Mouse (Mus musculus) embryonic facial prominence, embryonic 13.5 days (tissue): Measurements from ENCODE around the gene Nutm2. TPM values are rescaled to one million over a fixed set of nuclear protein-coding genes. Genes with fewer than 3 reads are reported as not detected.
"Not testable (repeated sequence)": the region's sequence is repeated elsewhere in the genome, so short reads cannot be mapped to it uniquely, and the experiment has no call there.

Source experiments
- ATAC-seq: fragments of 200-750 bp; cut with Nextera tagmentation; 2 replicates; pipeline ENCODE4 v1.8.0; 2017; ENCODE audit warnings: low read depth; ENCODE audit not compliant: insufficient number of reproducible peaks, insufficient read depth, low FRiP score, low TSS enrichment
- H3K27ac ChIP-seq: fragments of 300-500 bp; sonication (generic); 2 replicates; pipeline ENCODE4 v1.5.1; 2015; ENCODE audit warnings: moderate library complexity, mild to moderate bottlenecking, inconsistent platforms
- H3K27me3 ChIP-seq: fragments of 300-500 bp; sonication (generic); 2 replicates; pipeline ENCODE4 v1.6.1; 2015; ENCODE audit warnings: mild to moderate bottlenecking, inconsistent platforms
- H3K36me3 ChIP-seq: fragments of 300-500 bp; sonication (generic); 2 replicates; pipeline ENCODE4 v1.6.1; 2015; ENCODE audit warnings: mild to moderate bottlenecking, inconsistent platforms
- H3K4me1 ChIP-seq: fragments of 300-500 bp; sonication (generic); 2 replicates; pipeline ENCODE4 v1.6.1; 2015; ENCODE audit warnings: inconsistent platforms
- H3K4me2 ChIP-seq: fragments of 300-500 bp; sonication (generic); 2 replicates; pipeline ENCODE4 v1.6.1; 2015; ENCODE audit warnings: moderate library complexity, mild to moderate bottlenecking, inconsistent platforms
- H3K4me3 ChIP-seq: fragments of 300-500 bp; sonication (generic); 2 replicates; pipeline ENCODE4 v1.5.1; 2015; ENCODE audit warnings: mild to moderate bottlenecking, inconsistent platforms
- H3K9ac ChIP-seq: fragments of 300-500 bp; sonication (generic); 2 replicates; pipeline ENCODE4 v1.6.1; 2015; ENCODE audit warnings: mild to moderate bottlenecking, inconsistent platforms
- H3K9me3 ChIP-seq: fragments of 300-500 bp; sonication (generic); 2 replicates; pipeline ENCODE4 v1.6.1; 2016; ENCODE audit warnings: inconsistent platforms
- WGBS: fragments of 180-500 bp; shearing (Covaris S2); methylation state at CpG from one replicate; pipeline ENCODE4 v1.1.7; 2015; ENCODE audit warnings: mixed read lengths; 5-methylcytosine and 5-hydroxymethylcytosine counted together
- polyA plus RNA-seq: library from polyadenylated mRNA; unstranded; fragments of >200 nt; fragmentation: Nextera tagmentation; extraction: Ambion mirVana; gene quantifications from 2 replicates; pipeline ENCODE4 v1.2.1, GENCODE M21; 2015

Nutm2 gene
- polyA plus RNA-seq, 1 experiment from 2014 or later = not detected

DNA sequence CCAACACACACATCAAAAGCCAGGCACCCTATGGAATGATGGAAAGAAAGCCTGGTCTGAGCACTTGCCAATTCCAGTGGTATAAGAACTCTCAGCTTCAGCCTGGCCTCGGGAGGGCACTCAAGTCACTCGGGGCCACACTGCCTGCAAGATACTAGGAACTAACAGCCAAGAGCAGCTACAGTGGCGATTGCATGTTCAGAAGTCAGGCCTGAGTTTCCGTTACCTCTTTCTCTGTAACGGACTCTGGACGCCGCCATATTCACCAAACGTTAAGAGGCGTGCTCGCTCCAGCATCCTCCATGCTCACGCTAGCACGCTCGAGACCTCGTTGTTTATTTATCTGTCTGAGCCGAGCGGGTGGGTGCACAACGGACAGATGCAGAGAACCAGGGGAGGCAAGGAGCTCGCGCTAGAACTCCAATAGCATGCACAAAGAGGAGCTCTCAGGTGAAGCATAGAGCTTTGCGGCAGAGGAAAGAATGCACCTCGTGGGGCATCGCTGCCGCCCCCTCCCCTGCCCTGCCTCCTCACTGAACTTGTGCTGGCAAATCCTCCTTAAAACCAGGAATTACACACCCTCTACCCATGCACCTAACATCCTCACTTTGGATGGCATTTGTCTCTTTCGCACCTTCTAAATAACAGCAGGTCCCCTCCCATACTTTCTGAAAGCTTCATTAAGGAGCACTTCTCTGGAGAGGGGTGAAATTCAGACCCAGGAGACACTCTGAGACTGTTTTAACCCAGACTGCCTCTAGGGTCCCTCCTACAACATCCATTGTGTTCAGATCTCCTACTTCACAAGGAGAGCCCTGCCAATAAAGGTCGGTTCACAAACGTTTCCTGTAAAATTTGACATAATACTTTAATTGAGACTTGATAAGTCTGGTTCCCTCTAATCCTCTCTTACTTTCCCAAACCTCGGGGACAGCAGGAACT, 2.2 kb upstream of the Nutm2 start:
- H3K27ac ChIP-seq = no peak overlapping the region
- H3K27me3 ChIP-seq = no peaks in the 10 kb centered on the region
- peak overlapping the region; percentile 30 for H3K4me3 ChIP-seq
- ATAC-seq = no peak
- 0 out of 2 replicates have a peak overlapping the region, but pooled peaks have one; percentile 11 for H3K9ac ChIP-seq
- no peaks in the 10 kb centered on the region for H3K4me1 ChIP-seq
- H3K4me2 ChIP-seq = peak overlapping the region; percentile 56
- WGBS = 41% methylated on average over 27 of the region's 27 CpGs
- H3K9me3 ChIP-seq = no peaks in the 10 kb centered on the region
- no peaks in the 10 kb centered on the region for H3K36me3 ChIP-seq

DNA sequence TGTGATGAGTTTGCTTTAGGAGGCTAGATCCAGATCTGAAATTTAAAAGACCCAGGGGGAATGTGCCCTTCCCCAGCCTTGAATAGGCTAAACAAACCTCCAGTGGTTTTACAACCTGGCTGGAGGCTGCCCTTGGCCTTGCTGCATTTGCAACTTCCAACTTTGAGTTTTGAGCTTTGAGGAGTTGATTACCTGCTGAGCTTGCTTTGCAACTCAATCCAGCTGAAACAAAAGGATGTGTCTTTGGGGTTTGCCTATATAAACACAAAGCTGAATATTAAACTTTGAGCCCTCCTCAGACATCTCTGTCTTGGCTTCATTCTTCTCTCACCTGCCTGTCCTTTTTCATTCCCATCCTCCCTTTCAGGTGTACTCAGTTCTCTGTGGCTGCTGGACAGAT, 21.4 kb downstream of the Nutm2 start:
- not testable (repeated sequence) for H3K36me3 ChIP-seq, H3K4me2 ChIP-seq, H3K27me3 ChIP-seq, H3K4me1 ChIP-seq, H3K27ac ChIP-seq, ATAC-seq, H3K9ac ChIP-seq, H3K4me3 ChIP-seq, H3K9me3 ChIP-seq

DNA sequence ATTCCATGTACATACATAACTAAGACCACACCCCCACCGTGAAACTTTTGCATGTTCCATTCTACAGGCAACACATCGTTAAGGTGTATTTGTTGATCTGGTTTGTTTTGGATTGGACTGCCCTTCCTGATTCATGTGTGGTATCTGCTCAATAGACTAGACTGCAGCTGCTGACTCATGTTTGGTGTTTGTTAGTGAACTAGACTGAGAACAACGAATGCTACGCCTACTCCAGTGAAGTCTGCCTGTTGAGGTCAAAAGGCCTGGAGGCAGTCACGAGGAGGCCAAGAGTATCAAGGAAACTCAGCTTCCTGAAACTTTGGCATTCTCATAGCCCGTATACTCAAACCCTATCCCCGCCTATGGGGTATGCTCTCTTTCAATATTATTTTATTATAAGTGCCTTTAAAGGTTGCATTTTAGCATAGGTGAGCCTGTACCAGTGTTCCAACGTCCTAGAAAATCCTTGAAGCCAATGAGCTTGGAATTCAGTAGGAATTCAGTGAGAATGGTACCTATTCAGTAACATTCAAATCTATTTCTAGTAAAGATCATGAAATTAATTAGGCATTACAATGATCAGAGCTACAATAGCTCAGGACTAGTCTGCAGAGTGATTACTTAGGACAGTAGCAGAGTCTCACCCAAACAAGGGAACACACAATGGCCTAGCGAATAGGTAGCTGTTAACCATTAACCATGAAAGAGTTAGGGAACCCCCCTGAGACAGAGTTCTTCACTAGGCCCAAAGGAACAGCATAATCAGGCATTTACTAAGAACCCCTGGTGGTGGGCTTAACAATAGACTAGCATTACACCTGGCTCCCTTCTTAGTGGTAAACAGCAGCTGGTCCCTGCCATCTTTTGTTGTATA, 43.6 kb downstream of the Nutm2 start:
- ATAC-seq, H3K27me3 ChIP-seq, H3K4me2 ChIP-seq, H3K4me3 ChIP-seq, H3K9ac ChIP-seq, H3K9me3 ChIP-seq, H3K4me1 ChIP-seq, H3K27ac ChIP-seq, H3K36me3 ChIP-seq: not testable (repeated sequence)
- 86% methylated on average over 9 of the region's 9 CpGs for WGBS

Other genes with a start within 250 kb of the Nutm2 start
- gene Gm906, start 217.0 kb upstream of the Nutm2 start, polyA plus RNA-seq = not detected in 2 replicates
- 32.6 and 40.4 TPM in 2 replicates for gene Fbxw17, start 49.4 kb upstream of the Nutm2 start, polyA plus RNA-seq
- not detected in 2 replicates for gene Gm47429, start 23.4 kb upstream of the Nutm2 start, polyA plus RNA-seq
- not detected in 2 replicates for gene Gm904, start 175.9 kb downstream of the Nutm2 start, polyA plus RNA-seq
- gene Gm8765, start 231.0 kb downstream of the Nutm2 start, polyA plus RNA-seq = not detected in 2 replicates